Mouse (Mus musculus): ENCODE measurements around the gene Itpa. TPM values are rescaled to one million over a fixed set of nuclear protein-coding genes. Genes with fewer than 3 reads are reported as not detected.

Gene Itpa
- total RNA-seq, 2 experiments from 2014 or later, result 32.7 to 35.2 TPM

- no peak for DNase-seq
These were observed 10.9 kb upstream of the Itpa start for GRCm38 (mm10) chr2:130656536-130656935.

GRCm38 (mm10) chr2:130657541-130657940 lies 9.9 kb upstream of the Itpa start:
- no peak for DNase-seq

- no peak for DNase-seq
These were observed 8.9 kb upstream of the Itpa start for GRCm38 (mm10) chr2:130658530-130658929.

GRCm38 (mm10) chr2:130663342-130663741 lies 4.1 kb upstream of the Itpa start:
- DNase-seq, result no peak

- DNase-seq, result peak; percentile 93
These were observed 3.2 kb upstream of the Itpa start, which contains the start of gene Ddrgk1 for GRCm38 (mm10) chr2:130664102-130664701. TSS of gene Ddrgk1 (minus strand) at chr2:130664659.

GRCm38 (mm10) chr2:130677211-130677610 lies 9.8 kb downstream of the Itpa start:
- DNase-seq, result no peak

- DNase-seq, result no peak
These were observed 11.7 kb downstream of the Itpa start for GRCm38 (mm10) chr2:130679154-130679553.

GRCm38 (mm10) chr2:130679899-130680298 lies 12.5 kb downstream of the Itpa start:
- DNase-seq, result no peak

GRCm38 (mm10) chr2:130681531-130681930 lies 14.1 kb downstream of the Itpa start:
- DNase-seq, result no peak

- no peak for DNase-seq
These were observed 18.0 kb downstream of the Itpa start for GRCm38 (mm10) chr2:130685426-130685825.

- no peak for DNase-seq
These were observed 21.6 kb downstream of the Itpa start for GRCm38 (mm10) chr2:130689011-130689410.

GRCm38 (mm10) chr2:130693563-130693962 lies 26.2 kb downstream of the Itpa start:
- no peak for DNase-seq

GRCm38 (mm10) chr2:130696700-130697152 lies 29.3 kb downstream of the Itpa start:
- DNase-seq, result no peak

- DNase-seq, result peak; percentile 62
These were observed 29.9 kb downstream of the Itpa start, which contains the start of gene Slc4a11 for GRCm38 (mm10) chr2:130697153-130697810. TSS of gene Slc4a11 (minus strand) at chr2:130697519.

- DNase-seq, result no peak
These were observed 30.4 kb downstream of the Itpa start for GRCm38 (mm10) chr2:130697821-130698266.

- DNase-seq, result peak; percentile 12
These were observed 36.9 kb downstream of the Itpa start for GRCm38 (mm10) chr2:130704040-130705001.

GRCm38 (mm10) chr2:130705178-130705577 lies 37.8 kb downstream of the Itpa start:
- no peak for DNase-seq

GRCm38 (mm10) chr2:130706602-130707001 lies 39.2 kb downstream of the Itpa start:
- no peak for DNase-seq

GRCm38 (mm10) chr2:130707057-130707456 lies 39.6 kb downstream of the Itpa start:
- DNase-seq, result no peak

GRCm38 (mm10) chr2:130717951-130718350 lies 50.5 kb downstream of the Itpa start:
- DNase-seq, result no peak

GRCm38 (mm10) chr2:130724369-130724768 lies 57.0 kb downstream of the Itpa start:
- DNase-seq, result no peak

GRCm38 (mm10) chr2:130727752-130728151 lies 60.3 kb downstream of the Itpa start:
- no peak for DNase-seq
